Mouse (Mus musculus): Measurements from ENCODE around the gene Gm42791. TPM values are rescaled to one million over a fixed set of nuclear protein-coding genes. Genes with fewer than 3 reads are reported as not detected.

Gene Gm42791
- polyA plus RNA-seq, 1 experiment from 2014 or later: 1.3 TPM

- Histone ChIP-seq H3K36me3 (ENCODE audit: control insufficient read depth, insufficient read depth, low read length) (peaks cover 14% of the 10 kb centered on the region; the same call in 1 of the 2 replicates), H3K4me3 (ENCODE audit: low read length) (no peak overlapping the region), H3K27me3 (ENCODE audit: control insufficient read depth, insufficient read depth, low read depth, low read length) (no peaks in the 10 kb centered on the region), H3K27ac (ENCODE audit: low read length) (no peak overlapping the region), H3K4me2 (ENCODE audit: low read depth, low read length) (no peak overlapping the region), H3K4me1 (replicated peaks; ENCODE audit: control insufficient read depth, insufficient read depth, low read length) (0 out of 2 replicates have a peak, but pooled peaks cover 3% of the 10 kb centered on the region), H3K9me3 (ENCODE audit: control insufficient read depth, low read length) (no peaks in the 10 kb centered on the region), H3K9ac (ENCODE audit: low read length) (no peak overlapping the region)
- ATAC-seq (ENCODE audit: low read depth): no peak
- WGBS: 86% methylated on average over 6 of the region's 6 CpGs
Observed at GRCm38 (mm10) chr5:148916775-148917174, 78.2 kb downstream of the Gm42791 start.

GRCm38 (mm10) chr5:148912262-148912661, 82.7 kb downstream of the Gm42791 start:
- 37% methylated on average over 3 of the region's 3 CpGs for WGBS
- no peak overlapping the region for H3K4me3 ChIP-seq (ENCODE audit: low read length)
- H3K27ac ChIP-seq (ENCODE audit: low read length): no peak overlapping the region
- H3K27me3 ChIP-seq (ENCODE audit: control insufficient read depth, insufficient read depth, low read depth, low read length): no peaks in the 10 kb centered on the region
- H3K9ac ChIP-seq (ENCODE audit: low read length): no peak overlapping the region
- H3K4me1 ChIP-seq (replicated peaks; ENCODE audit: control insufficient read depth, insufficient read depth, low read length): peaks cover 8% of the 10 kb centered on the region
- no peaks in the 10 kb centered on the region for H3K9me3 ChIP-seq (ENCODE audit: control insufficient read depth, low read length)
- ATAC-seq (ENCODE audit: low read depth): no peak
- H3K4me2 ChIP-seq (ENCODE audit: low read depth, low read length): no peak overlapping the region
- peaks cover 14% of the 10 kb centered on the region; the same call in 1 of the 2 replicates for H3K36me3 ChIP-seq (ENCODE audit: control insufficient read depth, insufficient read depth, low read length)

- H3K36me3 ChIP-seq (ENCODE audit: control insufficient read depth, insufficient read depth, low read length): peaks cover 11% of the 10 kb centered on the region; the same call in 1 of the 2 replicates
- 85% methylated on average over 4 of the region's 4 CpGs for WGBS
Observed at GRCm38 (mm10) chr5:148910066-148910465, 84.9 kb downstream of the Gm42791 start.

GRCm38 (mm10) chr5:148909402-148909801, 85.5 kb downstream of the Gm42791 start:
- Histone ChIP-seq H3K36me3 (ENCODE audit: control insufficient read depth, insufficient read depth, low read length) (peaks cover 11% of the 10 kb centered on the region; the same call in 1 of the 2 replicates), H3K4me2 (ENCODE audit: low read depth, low read length) (no peak overlapping the region), H3K9ac (ENCODE audit: low read length) (0 out of 2 replicates have a peak overlapping the region, but pooled peaks have one; percentile 5), H3K9me3 (ENCODE audit: control insufficient read depth, low read length) (no peaks in the 10 kb centered on the region), H3K4me1 (replicated peaks; ENCODE audit: control insufficient read depth, insufficient read depth, low read length) (peaks cover 13% of the 10 kb centered on the region), H3K27ac (ENCODE audit: low read length) (no peak overlapping the region), H3K27me3 (ENCODE audit: control insufficient read depth, insufficient read depth, low read depth, low read length) (no peaks in the 10 kb centered on the region), H3K4me3 (ENCODE audit: low read length) (no peak overlapping the region)
- 23% methylated on average over 6 of the region's 6 CpGs for WGBS
- peak; percentile 16; the same call in 1 of the 2 replicates for ATAC-seq (ENCODE audit: low read depth)

More at GRCm38 (mm10) chr5:148910066-148910465, 84.9 kb downstream of the Gm42791 start:
- Histone ChIP-seq H3K27ac (ENCODE audit: low read length) (no peak overlapping the region), H3K9me3 (ENCODE audit: control insufficient read depth, low read length) (no peaks in the 10 kb centered on the region), H3K4me3 (ENCODE audit: low read length) (no peak overlapping the region), H3K9ac (ENCODE audit: low read length) (no peak overlapping the region), H3K4me2 (ENCODE audit: low read depth, low read length) (no peak overlapping the region), H3K27me3 (ENCODE audit: control insufficient read depth, insufficient read depth, low read depth, low read length) (no peaks in the 10 kb centered on the region), H3K4me1 (replicated peaks; ENCODE audit: control insufficient read depth, insufficient read depth, low read length) (peaks cover 11% of the 10 kb centered on the region)
- ATAC-seq (ENCODE audit: low read depth): no peak

GRCm38 (mm10) chr5:148909057-148909395, 85.9 kb downstream of the Gm42791 start:
- no peak overlapping the region for H3K27ac ChIP-seq (ENCODE audit: low read length)
- WGBS: 15% methylated on average over 7 of the region's 7 CpGs
- no peak overlapping the region for H3K4me2 ChIP-seq (ENCODE audit: low read depth, low read length)
- peaks cover 13% of the 10 kb centered on the region for H3K4me1 ChIP-seq (replicated peaks; ENCODE audit: control insufficient read depth, insufficient read depth, low read length)
- H3K4me3 ChIP-seq (ENCODE audit: low read length): no peak overlapping the region
- ATAC-seq (ENCODE audit: low read depth): peak; percentile 71
- H3K27me3 ChIP-seq (ENCODE audit: control insufficient read depth, insufficient read depth, low read depth, low read length): no peaks in the 10 kb centered on the region
- H3K9ac ChIP-seq (ENCODE audit: low read length): 0 out of 2 replicates have a peak overlapping the region, but pooled peaks have one; percentile 5
- no peaks in the 10 kb centered on the region for H3K9me3 ChIP-seq (ENCODE audit: control insufficient read depth, low read length)
- H3K36me3 ChIP-seq (ENCODE audit: control insufficient read depth, insufficient read depth, low read length): peaks cover 11% of the 10 kb centered on the region; the same call in 1 of the 2 replicates

- Histone ChIP-seq H3K9me3 (ENCODE audit: control insufficient read depth, low read length) (no peaks in the 10 kb centered on the region), H3K4me3 (ENCODE audit: low read length) (no peak overlapping the region), H3K27me3 (ENCODE audit: control insufficient read depth, insufficient read depth, low read depth, low read length) (no peaks in the 10 kb centered on the region), H3K36me3 (ENCODE audit: control insufficient read depth, insufficient read depth, low read length) (peaks cover 11% of the 10 kb centered on the region), H3K9ac (ENCODE audit: low read length) (no peak overlapping the region), H3K4me2 (ENCODE audit: low read depth, low read length) (no peak overlapping the region), H3K27ac (ENCODE audit: low read length) (no peak overlapping the region), H3K4me1 (replicated peaks; ENCODE audit: control insufficient read depth, insufficient read depth, low read length) (peaks cover 13% of the 10 kb centered on the region)
- 62% methylated on average over 17 of the region's 17 CpGs for WGBS
- peak; percentile 27; the same call in 1 of the 2 replicates for ATAC-seq (ENCODE audit: low read depth)
Observed at GRCm38 (mm10) chr5:148908191-148909056, 86.5 kb downstream of the Gm42791 start.

- H3K4me3 ChIP-seq (ENCODE audit: low read length): no peak overlapping the region
- H3K9ac ChIP-seq (ENCODE audit: low read length): no peak overlapping the region
- H3K4me2 ChIP-seq (ENCODE audit: low read depth, low read length): no peak overlapping the region
- no peaks in the 10 kb centered on the region for H3K27me3 ChIP-seq (ENCODE audit: control insufficient read depth, insufficient read depth, low read depth, low read length)
- peaks cover 10% of the 10 kb centered on the region for H3K4me1 ChIP-seq (replicated peaks; ENCODE audit: control insufficient read depth, insufficient read depth, low read length)
- no peak for ATAC-seq (ENCODE audit: low read depth)
- H3K36me3 ChIP-seq (ENCODE audit: control insufficient read depth, insufficient read depth, low read length): peaks cover 6% of the 10 kb centered on the region
- WGBS: 80% methylated on average over 4 of the region's 4 CpGs
- H3K27ac ChIP-seq (ENCODE audit: low read length): no peak overlapping the region
- H3K9me3 ChIP-seq (ENCODE audit: control insufficient read depth, low read length): no peaks in the 10 kb centered on the region
Observed at GRCm38 (mm10) chr5:148906305-148906704, 88.6 kb downstream of the Gm42791 start.

- Histone ChIP-seq H3K27me3 (ENCODE audit: control insufficient read depth, insufficient read depth, low read depth, low read length) (no peaks in the 10 kb centered on the region), H3K27ac (ENCODE audit: low read length) (no peak overlapping the region), H3K4me3 (ENCODE audit: low read length) (no peak overlapping the region), H3K4me2 (ENCODE audit: low read depth, low read length) (no peak overlapping the region), H3K9me3 (ENCODE audit: control insufficient read depth, low read length) (no peaks in the 10 kb centered on the region), H3K9ac (ENCODE audit: low read length) (no peak overlapping the region), H3K4me1 (replicated peaks; ENCODE audit: control insufficient read depth, insufficient read depth, low read length) (peaks cover 10% of the 10 kb centered on the region), H3K36me3 (ENCODE audit: control insufficient read depth, insufficient read depth, low read length) (peaks cover 7% of the 10 kb centered on the region)
- ATAC-seq (ENCODE audit: low read depth): peak; percentile 27; the same call in 1 of the 2 replicates
- WGBS: 53% methylated on average over 6 of the region's 6 CpGs
Observed at GRCm38 (mm10) chr5:148904846-148905245, 90.1 kb downstream of the Gm42791 start.

- Histone ChIP-seq H3K27me3 (ENCODE audit: control insufficient read depth, insufficient read depth, low read depth, low read length) (no peaks in the 10 kb centered on the region), H3K4me2 (ENCODE audit: low read depth, low read length) (no peak overlapping the region), H3K4me1 (replicated peaks; ENCODE audit: control insufficient read depth, insufficient read depth, low read length) (no peaks in the 10 kb centered on the region), H3K4me3 (ENCODE audit: low read length) (no peak overlapping the region), H3K36me3 (ENCODE audit: control insufficient read depth, insufficient read depth, low read length) (peaks cover 7% of the 10 kb centered on the region), H3K27ac (ENCODE audit: low read length) (no peak overlapping the region), H3K9ac (ENCODE audit: low read length) (no peak overlapping the region), H3K9me3 (ENCODE audit: control insufficient read depth, low read length) (no peaks in the 10 kb centered on the region)
- 86% methylated on average over 7 of the region's 7 CpGs for WGBS
- ATAC-seq (ENCODE audit: low read depth): no peak
Observed at GRCm38 (mm10) chr5:148899361-148899760, 95.6 kb downstream of the Gm42791 start.

Measured in lung, embryonic 16.5 days (tissue).